Mouse (Mus musculus): ENCODE results near the gene Enho.
"Not testable (repeated sequence)": the region's sequence is repeated elsewhere in the genome, so short reads cannot be mapped to it uniquely, and the experiment has no call there.

Gene Enho

GRCm38 (mm10) chr4:41639913-41640507 is at the start of gene Enho:
Enho (minus strand) TSS chr4:41640324.
- peak; percentile 95 for DNase-seq

GRCm38 (mm10) chr4:41688562-41688961 is 48.4 kb upstream of the Enho start:
- not testable (repeated sequence) for DNase-seq

- DNase-seq, result not testable (repeated sequence)
Observed at GRCm38 (mm10) chr4:41685882-41686492, 45.9 kb upstream of the Enho start.

- DNase-seq, result not testable (repeated sequence)
Observed at GRCm38 (mm10) chr4:41684931-41685453, 44.9 kb upstream of the Enho start.

GRCm38 (mm10) chr4:41684131-41684930 is 44.2 kb upstream of the Enho start:
- DNase-seq, result not testable (repeated sequence)

- DNase-seq, result not testable (repeated sequence)
Observed at GRCm38 (mm10) chr4:41683303-41683702, 43.2 kb upstream of the Enho start.

- DNase-seq, result no peak
Observed at GRCm38 (mm10) chr4:41682789-41683188, 42.7 kb upstream of the Enho start.

GRCm38 (mm10) chr4:41681947-41682346 is 41.8 kb upstream of the Enho start:
- no peak for DNase-seq

GRCm38 (mm10) chr4:41681176-41681575 is 41.1 kb upstream of the Enho start:
- DNase-seq, result no peak

GRCm38 (mm10) chr4:41679291-41679690 is 39.2 kb upstream of the Enho start:
- no peak for DNase-seq

- no peak for DNase-seq
Observed at GRCm38 (mm10) chr4:41678863-41679262, 38.7 kb upstream of the Enho start.

GRCm38 (mm10) chr4:41677006-41677629 is 37.0 kb upstream of the Enho start:
- no peak for DNase-seq

- DNase-seq, result no peak
Observed at GRCm38 (mm10) chr4:41676248-41677005, 36.3 kb upstream of the Enho start.

GRCm38 (mm10) chr4:41673186-41673585 is 33.1 kb upstream of the Enho start:
- DNase-seq, result no peak

- no peak for DNase-seq
Observed at GRCm38 (mm10) chr4:41672522-41672963, 32.4 kb upstream of the Enho start.

GRCm38 (mm10) chr4:41671963-41672480 is 31.9 kb upstream of the Enho start:
- no peak for DNase-seq

GRCm38 (mm10) chr4:41671500-41671899 is 31.4 kb upstream of the Enho start:
- DNase-seq, result no peak

- DNase-seq, result no peak
Observed at GRCm38 (mm10) chr4:41670836-41671235, 30.7 kb upstream of the Enho start.

GRCm38 (mm10) chr4:41666646-41667045 is 26.5 kb upstream of the Enho start:
- no peak for DNase-seq

GRCm38 (mm10) chr4:41665009-41665675 is 25.0 kb upstream of the Enho start:
- DNase-seq, result no peak

- no peak for DNase-seq
Observed at GRCm38 (mm10) chr4:41664533-41664932, 24.4 kb upstream of the Enho start.

Measured in lung, postnatal 36 days (tissue).